Mouse (Mus musculus) hindbrain, embryonic 13.5 days (tissue): ENCODE data around the gene Klhl26. TPM values are rescaled to one million over a fixed set of nuclear protein-coding genes. Genes with fewer than 3 reads are reported as not detected.

ENCODE experiments used
- ATAC-seq: fragments of 200-750 bp; cut with Nextera tagmentation; 2 replicates; pipeline ENCODE4 v1.8.0; 2017; ENCODE audit warnings: moderate TSS enrichment; ENCODE audit not compliant: low FRiP score
- H3K27ac ChIP-seq: fragments of 300-500 bp; sonication (generic); 2 replicates; pipeline ENCODE4 v1.5.1; 2015; ENCODE audit warnings: inconsistent platforms, mild to moderate bottlenecking, moderate library complexity
- H3K27me3 ChIP-seq: fragments of 300-500 bp; sonication (generic); 2 replicates; pipeline ENCODE4 v1.6.1; 2015; ENCODE audit warnings: mild to moderate bottlenecking, inconsistent platforms
- H3K36me3 ChIP-seq: fragments of 300-500 bp; sonication (generic); 2 replicates; pipeline ENCODE4 v1.6.1; 2015; ENCODE audit warnings: mild to moderate bottlenecking, inconsistent platforms
- H3K4me1 ChIP-seq: fragments of 300-500 bp; sonication (generic); replicated peaks from 2 replicates; pipeline ENCODE4 v1.6.1; 2015; ENCODE audit warnings: inconsistent platforms
- H3K4me2 ChIP-seq: fragments of 300-500 bp; sonication (generic); 2 replicates; pipeline ENCODE4 v1.6.1; 2015; ENCODE audit warnings: inconsistent platforms, mild to moderate bottlenecking, moderate library complexity
- H3K4me3 ChIP-seq: fragments of 300-500 bp; sonication (generic); 2 replicates; pipeline ENCODE4 v1.5.1; 2015; ENCODE audit warnings: mild to moderate bottlenecking, inconsistent platforms
- H3K9ac ChIP-seq: fragments of 300-500 bp; sonication (generic); 2 replicates; pipeline ENCODE4 v1.6.1; 2015; ENCODE audit warnings: mild to moderate bottlenecking, inconsistent platforms
- H3K9me3 ChIP-seq: fragments of 300-500 bp; sonication (generic); 2 replicates; pipeline ENCODE4 v1.6.1; 2016; ENCODE audit warnings: inconsistent platforms
- WGBS: fragments of 180-500 bp; shearing (Covaris S2); methylation state at CpG from one replicate; pipeline ENCODE4 v1.1.7; 2015; 5-methylcytosine and 5-hydroxymethylcytosine counted together
- polyA plus RNA-seq: library from polyadenylated mRNA; unstranded; fragments of >200 nt; fragmentation: Nextera tagmentation; extraction: Ambion mirVana; gene quantifications from 2 replicates; pipeline ENCODE4 v1.2.1, GENCODE M21; 2015

Gene Klhl26
- polyA plus RNA-seq, 1 experiment from 2014 or later = 24.3 TPM

DNA sequence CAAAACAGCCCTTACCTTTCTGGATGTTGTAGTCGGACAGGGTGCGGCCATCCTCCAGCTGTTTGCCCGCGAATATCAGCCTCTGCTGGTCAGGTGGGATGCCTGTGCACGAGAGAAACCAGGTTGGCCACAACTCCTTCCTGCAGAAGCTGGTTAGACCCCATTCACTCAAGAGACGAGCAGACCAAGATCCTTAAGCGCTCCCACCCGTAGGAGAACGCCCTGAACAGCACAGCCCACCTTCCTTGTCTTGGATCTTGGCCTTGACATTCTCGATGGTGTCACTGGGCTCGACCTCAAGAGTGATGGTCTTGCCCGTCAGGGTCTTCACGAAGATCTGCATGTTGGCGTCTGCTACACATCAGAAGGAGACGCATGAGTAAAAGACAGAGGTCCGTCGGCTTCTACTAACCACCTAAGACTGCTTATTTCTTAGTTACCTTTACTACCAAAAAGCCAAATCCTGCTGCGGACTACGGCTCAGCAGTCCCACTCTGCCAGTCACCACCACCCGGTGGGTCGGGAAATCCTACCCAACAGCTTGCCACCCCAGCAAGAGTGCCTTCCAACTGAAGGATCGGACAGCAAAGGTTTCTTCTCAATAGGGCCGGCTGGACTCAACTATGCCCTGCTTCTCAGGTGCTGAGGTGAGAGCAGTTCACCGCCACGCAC lies 32.6 kb upstream of the Klhl26 start:
- Histone ChIP-seq H3K4me2 (peak overlapping the region; percentile 96), H3K36me3 (peaks cover 39% of the 10 kb centered on the region), H3K27ac (peak overlapping the region; percentile 98), H3K9ac (peak overlapping the region; percentile 96), H3K4me3 (peak overlapping the region; percentile 96), H3K9me3 (no peaks in the 10 kb centered on the region), H3K4me1 (peaks cover 47% of the 10 kb centered on the region), H3K27me3 (peaks cover under 1% of the 10 kb centered on the region; the same call in 1 of the 2 replicates)
- ATAC-seq = no peak
- 17% methylated on average over 25 of the region's 25 CpGs for WGBS

- H3K4me3 ChIP-seq = peak overlapping the region; percentile 69
- peaks cover 24% of the 10 kb centered on the region for H3K27me3 ChIP-seq
- no peak for ATAC-seq
- no peaks in the 10 kb centered on the region for H3K9me3 ChIP-seq
- H3K27ac ChIP-seq = peak overlapping the region; percentile 96
- H3K36me3 ChIP-seq = peaks cover 32% of the 10 kb centered on the region
- peak overlapping the region; percentile 89; the same call in 1 of the 2 replicates for H3K9ac ChIP-seq
- WGBS = 65% methylated on average over 5 of the region's 5 CpGs
- H3K4me2 ChIP-seq = 0 out of 2 replicates have a peak overlapping the region, but pooled peaks have one; percentile 13
- peaks cover 67% of the 10 kb centered on the region for H3K4me1 ChIP-seq
Measured at GRCm38 (mm10) chr8:70507027-70507393, 30.2 kb upstream of the Klhl26 start.

DNA sequence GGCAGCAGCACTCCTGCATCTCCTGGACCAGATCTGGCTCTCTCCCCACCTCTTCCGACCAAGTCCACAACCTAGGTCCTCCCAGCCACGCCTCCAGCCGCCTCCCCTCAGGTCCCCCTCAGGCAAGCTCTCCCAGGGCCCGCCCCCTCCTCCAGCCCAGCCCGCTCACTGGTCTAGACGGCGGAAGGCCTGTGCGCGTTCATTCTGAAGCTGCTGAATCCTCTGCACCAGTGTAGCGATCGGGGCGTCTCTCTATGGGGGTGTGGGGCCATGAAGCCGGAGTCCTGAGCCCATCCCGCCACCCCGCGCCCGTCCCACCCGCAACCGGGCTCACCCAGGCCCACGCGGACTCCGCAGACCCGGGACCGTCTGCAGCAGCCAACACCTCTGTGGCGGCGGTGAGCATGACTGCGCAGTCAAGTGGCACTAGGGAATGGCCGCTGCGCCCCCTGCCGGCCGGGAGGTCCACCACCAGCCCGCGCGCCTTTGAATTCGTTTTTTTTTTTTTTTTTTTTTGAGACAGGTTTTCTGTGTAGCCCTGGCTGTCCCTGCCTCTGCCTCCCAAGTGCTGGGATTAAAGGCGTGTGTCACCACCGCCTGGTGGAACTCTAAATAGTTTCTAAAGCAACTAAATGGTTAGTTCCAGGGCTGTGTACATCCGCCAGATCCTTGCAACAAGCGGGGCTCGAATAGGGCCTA lies 29.7 kb upstream of the Klhl26 start, which contains the start of gene Rex1bd:
TSS of gene Rex1bd (minus strand) at position 425 of the 699 bp plus-strand sequence.
- peak within 1 kb of the TSS; percentile 89 for H3K9ac ChIP-seq
- peaks cover 32% of the 10 kb centered on the region for H3K36me3 ChIP-seq
- peaks cover 67% of the 10 kb centered on the region for H3K4me1 ChIP-seq
- no peaks in the 10 kb centered on the region for H3K9me3 ChIP-seq
- peaks cover 30% of the 10 kb centered on the region for H3K27me3 ChIP-seq
- peak; percentile 84 for ATAC-seq
- H3K4me3 ChIP-seq = peak within 1 kb of the TSS; percentile 69
- H3K27ac ChIP-seq = peak within 1 kb of the TSS; percentile 96
- H3K4me2 ChIP-seq = peak within 1 kb of the TSS; percentile 85
- 3% methylated on average over 40 of the region's 40 CpGs for WGBS

DNA sequence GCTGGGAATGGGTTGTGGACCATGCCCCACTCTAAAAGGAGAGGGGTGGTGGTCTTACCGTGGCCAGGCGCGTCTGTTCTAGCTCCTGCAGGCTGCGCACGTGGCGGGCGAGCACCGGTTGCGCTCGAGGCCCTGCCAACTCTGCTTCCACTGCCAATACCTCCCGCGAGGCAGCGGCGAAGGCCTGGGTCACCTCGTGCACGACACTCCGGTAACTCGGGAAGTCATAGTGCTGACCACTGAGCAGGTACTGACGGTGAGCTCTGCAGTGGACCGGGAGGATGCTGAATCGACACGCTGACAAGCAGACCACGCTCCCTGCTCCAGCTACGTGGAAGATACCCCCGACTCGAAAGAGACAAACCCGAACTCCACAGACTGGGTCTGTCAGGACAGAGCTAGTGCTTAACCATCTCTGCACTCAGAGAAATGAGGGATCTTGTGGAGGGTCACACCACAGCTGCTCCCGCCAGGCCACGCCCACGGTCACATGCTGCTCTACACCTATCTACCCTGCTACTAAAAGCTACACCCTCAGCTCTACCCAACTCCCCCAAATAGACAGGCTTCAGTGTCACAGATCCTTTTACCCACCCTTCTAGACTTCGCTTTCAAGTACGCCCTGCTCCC lies 29.0 kb upstream of the Klhl26 start:
- Histone ChIP-seq H3K27me3 (peaks cover 36% of the 10 kb centered on the region), H3K27ac (peak overlapping the region; percentile 96), H3K36me3 (peaks cover 32% of the 10 kb centered on the region), H3K9me3 (no peaks in the 10 kb centered on the region), H3K4me1 (peaks cover 67% of the 10 kb centered on the region), H3K4me2 (peak overlapping the region; percentile 85), H3K9ac (peak overlapping the region; percentile 89), H3K4me3 (peak overlapping the region; percentile 69)
- peak; percentile 27; the same call in 1 of the 2 replicates for ATAC-seq
- WGBS = 36% methylated on average over 32 of the region's 32 CpGs

GRCm38 (mm10) chr8:70504851-70505250 lies 28.1 kb upstream of the Klhl26 start:
- Histone ChIP-seq H3K4me3 (peak overlapping the region; percentile 69; the same call in 1 of the 2 replicates), H3K27me3 (peaks cover 46% of the 10 kb centered on the region), H3K4me2 (peak overlapping the region; percentile 85; the same call in 1 of the 2 replicates), H3K27ac (no peak overlapping the region), H3K9me3 (no peaks in the 10 kb centered on the region), H3K9ac (0 out of 2 replicates have a peak overlapping the region, but pooled peaks have one; percentile 89), H3K4me1 (peaks cover 68% of the 10 kb centered on the region), H3K36me3 (peaks cover 32% of the 10 kb centered on the region)
- 76% methylated on average over 3 of the region's 3 CpGs for WGBS
- ATAC-seq = no peak

DNA sequence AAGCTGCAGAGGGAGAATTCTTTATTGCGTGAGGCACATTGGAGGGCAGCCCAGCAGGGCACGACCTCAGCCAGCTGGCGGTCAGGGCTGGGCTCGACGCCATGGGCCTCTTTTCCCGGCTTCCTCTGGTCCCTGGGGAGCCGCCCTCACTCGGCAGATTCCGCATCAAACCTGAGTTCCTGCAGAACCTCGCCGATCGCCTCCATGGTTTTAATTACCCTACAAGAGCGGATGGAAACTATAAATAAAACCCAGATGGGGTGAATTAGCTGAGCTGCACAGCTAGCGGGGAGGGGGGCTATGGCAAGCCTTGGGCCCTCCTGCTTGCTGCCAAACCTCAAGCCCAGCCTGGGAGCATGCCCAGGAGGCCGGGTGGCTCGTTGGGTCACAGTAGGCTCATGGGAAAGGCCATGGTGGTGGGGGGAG lies 27.5 kb upstream of the Klhl26 start:
- H3K27me3 ChIP-seq = peaks cover 51% of the 10 kb centered on the region
- no peak overlapping the region for H3K4me2 ChIP-seq
- H3K4me3 ChIP-seq = no peak overlapping the region
- H3K27ac ChIP-seq = no peak overlapping the region; the same call in 1 of the 2 replicates
- H3K36me3 ChIP-seq = peaks cover 32% of the 10 kb centered on the region
- ATAC-seq = no peak
- H3K4me1 ChIP-seq = peaks cover 64% of the 10 kb centered on the region
- no peaks in the 10 kb centered on the region for H3K9me3 ChIP-seq
- peak overlapping the region; percentile 40 for H3K9ac ChIP-seq
- WGBS = 51% methylated on average over 16 of the region's 16 CpGs

- Histone ChIP-seq H3K36me3 (peaks cover 24% of the 10 kb centered on the region), H3K27me3 (peaks cover 62% of the 10 kb centered on the region), H3K4me1 (peaks cover 55% of the 10 kb centered on the region), H3K9ac (peak overlapping the region; percentile 3; the same call in 1 of the 2 replicates), H3K4me2 (peak overlapping the region; percentile 19; the same call in 1 of the 2 replicates), H3K4me3 (peak overlapping the region; percentile 12; the same call in 1 of the 2 replicates), H3K27ac (no peak overlapping the region), H3K9me3 (no peaks in the 10 kb centered on the region)
- ATAC-seq = no peak
- WGBS = 12% methylated on average over 46 of the region's 46 CpGs
Measured at GRCm38 (mm10) chr8:70503062-70503750, 26.4 kb upstream of the Klhl26 start.

- Histone ChIP-seq H3K4me1 (peaks cover 55% of the 10 kb centered on the region), H3K9ac (no peak overlapping the region), H3K36me3 (peaks cover 18% of the 10 kb centered on the region), H3K4me2 (no peak overlapping the region), H3K9me3 (no peaks in the 10 kb centered on the region), H3K27me3 (peaks cover 69% of the 10 kb centered on the region), H3K4me3 (no peak overlapping the region), H3K27ac (no peak overlapping the region)
- WGBS = 30% methylated on average over 12 of the region's 12 CpGs
- no peak for ATAC-seq
Measured at GRCm38 (mm10) chr8:70502540-70502939, 25.8 kb upstream of the Klhl26 start.

DNA sequence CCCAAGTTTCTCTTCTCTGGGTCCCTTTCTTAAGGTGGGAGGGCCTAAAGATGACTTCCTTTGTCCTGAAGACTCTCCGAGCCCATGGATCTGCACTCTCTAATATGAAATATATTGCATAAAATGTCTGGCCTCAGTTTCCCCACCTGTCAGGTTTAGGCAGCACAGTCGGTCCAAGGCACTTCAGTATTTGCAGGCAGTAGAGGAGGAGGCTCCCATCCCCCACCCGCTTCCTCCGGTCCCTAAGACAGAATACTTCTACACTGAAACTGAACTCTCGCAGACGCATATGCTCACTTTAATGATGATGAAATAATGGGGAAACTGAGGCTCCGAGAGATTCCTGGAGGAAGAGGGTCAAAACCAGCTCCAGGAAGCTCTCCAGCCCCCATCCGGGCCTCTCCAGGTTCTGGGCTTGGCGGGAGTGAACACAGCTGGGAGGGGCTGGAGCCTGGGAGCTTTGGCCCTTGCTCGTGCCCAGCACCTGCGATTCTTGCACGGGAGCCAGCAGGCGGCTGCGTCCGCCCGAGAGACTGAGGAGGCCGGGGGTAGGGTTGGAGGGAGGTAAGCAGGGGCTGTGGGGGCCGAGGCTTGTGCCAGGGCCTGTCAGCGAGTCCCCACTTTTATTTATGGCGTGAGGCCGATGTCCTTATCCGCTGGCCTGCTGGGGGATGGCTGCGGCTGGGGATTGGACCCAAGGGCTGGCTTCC lies 25.2 kb upstream of the Klhl26 start:
- ATAC-seq = no peak
- Histone ChIP-seq H3K27ac (no peak overlapping the region), H3K9me3 (no peaks in the 10 kb centered on the region), H3K4me1 (peaks cover 53% of the 10 kb centered on the region), H3K27me3 (peaks cover 75% of the 10 kb centered on the region), H3K9ac (peak overlapping the region; percentile 51; the same call in 1 of the 2 replicates), H3K4me3 (0 out of 2 replicates have a peak overlapping the region, but pooled peaks have one; percentile 3), H3K4me2 (peak overlapping the region; percentile 21; the same call in 1 of the 2 replicates), H3K36me3 (peaks cover 12% of the 10 kb centered on the region)
- 11% methylated on average over 23 of the region's 23 CpGs for WGBS

GRCm38 (mm10) chr8:70500386-70501301 lies 23.9 kb upstream of the Klhl26 start:
- Histone ChIP-seq H3K4me2 (peak overlapping the region; percentile 26), H3K9me3 (no peaks in the 10 kb centered on the region), H3K27ac (no peak overlapping the region), H3K9ac (no peak overlapping the region), H3K27me3 (peaks cover 88% of the 10 kb centered on the region), H3K4me1 (peaks cover 48% of the 10 kb centered on the region), H3K4me3 (peak overlapping the region; percentile 15), H3K36me3 (peaks cover 11% of the 10 kb centered on the region; the same call in 1 of the 2 replicates)
- WGBS = 6% methylated on average over 39 of the region's 39 CpGs
- ATAC-seq = no peak
